Mouse (Mus musculus): ENCODE results near the gene Hsd17b1. TPM values are rescaled to one million over a fixed set of nuclear protein-coding genes. Genes with fewer than 3 reads are reported as not detected.

Hsd17b1 gene
- 0.12 TPM in 1 of 2 replicates, not detected in the other for polyA plus RNA-seq (2016; fragmentation: Nextera tagmentation; extraction: Ambion mirVana)

GRCm38 (mm10) chr11:101078121-101078520, at the start of gene Hsd17b1:
Gene Hsd17b1 (plus strand): TSS chr11:101078411.
- Histone ChIP-seq H3K27ac (replicated peaks) (no peak within 1 kb of the TSS), H3K36me3 (peaks cover 8% of the 10 kb centered on the region; the same call in 1 of the 2 replicates), H3K27me3 (ENCODE audit: low read depth, poor library complexity, severe bottlenecking) (peaks cover 62% of the 10 kb centered on the region), H3K4me3 (no peak within 1 kb of the TSS), H3K4me1 (peaks cover 19% of the 10 kb centered on the region), H3K9me3 (replicated peaks) (no peaks in the 10 kb centered on the region)
- DNase-seq (ENCODE audit: low spot score): no peak
- 72% methylated on average over 9 of the region's 9 CpGs for WGBS

GRCm38 (mm10) chr11:101029320-101029719, 48.9 kb upstream of the Hsd17b1 start:
- H3K36me3 ChIP-seq: peaks cover 92% of the 10 kb centered on the region
- WGBS: 95% methylated on average over 8 of the region's 8 CpGs

GRCm38 (mm10) chr11:101030136-101030807, 47.9 kb upstream of the Hsd17b1 start:
- WGBS: 91% methylated on average over 10 of the region's 10 CpGs
- no peak for DNase-seq (ENCODE audit: low spot score)
- H3K4me3 ChIP-seq: no peak overlapping the region

More at GRCm38 (mm10) chr11:101029320-101029719, 48.9 kb upstream of the Hsd17b1 start:
- Histone ChIP-seq H3K4me1 (no peaks in the 10 kb centered on the region), H3K9me3 (replicated peaks) (no peaks in the 10 kb centered on the region), H3K27me3 (ENCODE audit: low read depth, poor library complexity, severe bottlenecking) (no peaks in the 10 kb centered on the region), H3K4me3 (no peak overlapping the region), H3K27ac (replicated peaks) (no peak overlapping the region)
- DNase-seq (ENCODE audit: low spot score): no peak

GRCm38 (mm10) chr11:101030808-101031156, 47.4 kb upstream of the Hsd17b1 start:
- no peaks in the 10 kb centered on the region for H3K27me3 ChIP-seq (ENCODE audit: low read depth, poor library complexity, severe bottlenecking)
- H3K9me3 ChIP-seq (replicated peaks): no peaks in the 10 kb centered on the region
- H3K36me3 ChIP-seq: peaks cover 92% of the 10 kb centered on the region
- H3K27ac ChIP-seq (replicated peaks): no peak overlapping the region
- H3K4me1 ChIP-seq: no peaks in the 10 kb centered on the region
- no peak for DNase-seq (ENCODE audit: low spot score)
- 91% methylated on average over 4 of the region's 4 CpGs for WGBS
- H3K4me3 ChIP-seq: no peak overlapping the region

More at GRCm38 (mm10) chr11:101030136-101030807, 47.9 kb upstream of the Hsd17b1 start:
- Histone ChIP-seq H3K4me1 (no peaks in the 10 kb centered on the region), H3K9me3 (replicated peaks) (no peaks in the 10 kb centered on the region), H3K27ac (replicated peaks) (no peak overlapping the region), H3K36me3 (peaks cover 92% of the 10 kb centered on the region), H3K27me3 (ENCODE audit: low read depth, poor library complexity, severe bottlenecking) (no peaks in the 10 kb centered on the region)

- no peaks in the 10 kb centered on the region for H3K27me3 ChIP-seq (ENCODE audit: low read depth, poor library complexity, severe bottlenecking)
- peaks cover 91% of the 10 kb centered on the region for H3K36me3 ChIP-seq
- no peak overlapping the region for H3K4me3 ChIP-seq
- WGBS: 100% methylated on average over 1 of the region's 1 CpGs
- no peak overlapping the region for H3K27ac ChIP-seq (replicated peaks)
- DNase-seq (ENCODE audit: low spot score): no peak
- no peaks in the 10 kb centered on the region for H3K9me3 ChIP-seq (replicated peaks)
- no peaks in the 10 kb centered on the region for H3K4me1 ChIP-seq
Measured at GRCm38 (mm10) chr11:101031470-101031869, 46.7 kb upstream of the Hsd17b1 start.

GRCm38 (mm10) chr11:101033856-101034500, 44.2 kb upstream of the Hsd17b1 start:
- no peak for DNase-seq (ENCODE audit: low spot score)
- H3K27ac ChIP-seq (replicated peaks): no peak overlapping the region
- no peak overlapping the region for H3K4me3 ChIP-seq
- no peaks in the 10 kb centered on the region for H3K4me1 ChIP-seq
- H3K27me3 ChIP-seq (ENCODE audit: low read depth, poor library complexity, severe bottlenecking): no peaks in the 10 kb centered on the region
- H3K36me3 ChIP-seq: peaks cover 93% of the 10 kb centered on the region
- 93% methylated on average over 17 of the region's 17 CpGs for WGBS
- no peaks in the 10 kb centered on the region for H3K9me3 ChIP-seq (replicated peaks)

- H3K27ac ChIP-seq (replicated peaks): no peak overlapping the region
- H3K27me3 ChIP-seq (ENCODE audit: low read depth, poor library complexity, severe bottlenecking): no peaks in the 10 kb centered on the region
- H3K36me3 ChIP-seq: peaks cover 95% of the 10 kb centered on the region
- WGBS: 95% methylated on average over 8 of the region's 8 CpGs
- no peak for DNase-seq (ENCODE audit: low spot score)
- H3K4me1 ChIP-seq: no peaks in the 10 kb centered on the region
- no peaks in the 10 kb centered on the region for H3K9me3 ChIP-seq (replicated peaks)
- H3K4me3 ChIP-seq: no peak overlapping the region
Measured at GRCm38 (mm10) chr11:101034614-101035327, 43.4 kb upstream of the Hsd17b1 start.

- Histone ChIP-seq H3K9me3 (replicated peaks) (no peaks in the 10 kb centered on the region), H3K36me3 (peaks cover 95% of the 10 kb centered on the region), H3K4me1 (no peaks in the 10 kb centered on the region), H3K4me3 (no peak overlapping the region), H3K27me3 (ENCODE audit: low read depth, poor library complexity, severe bottlenecking) (no peaks in the 10 kb centered on the region), H3K27ac (replicated peaks) (no peak overlapping the region)
- DNase-seq (ENCODE audit: low spot score): no peak
- 91% methylated on average over 4 of the region's 4 CpGs for WGBS
Measured at GRCm38 (mm10) chr11:101035328-101035695, 42.9 kb upstream of the Hsd17b1 start.

GRCm38 (mm10) chr11:101037795-101038194, 40.4 kb upstream of the Hsd17b1 start:
- DNase-seq (ENCODE audit: low spot score): no peak
- 89% methylated on average over 10 of the region's 10 CpGs for WGBS
- Histone ChIP-seq H3K9me3 (replicated peaks) (no peaks in the 10 kb centered on the region), H3K4me1 (no peaks in the 10 kb centered on the region), H3K27ac (replicated peaks) (no peak overlapping the region), H3K36me3 (peaks cover 97% of the 10 kb centered on the region), H3K4me3 (no peak overlapping the region), H3K27me3 (ENCODE audit: low read depth, poor library complexity, severe bottlenecking) (no peaks in the 10 kb centered on the region)

- Histone ChIP-seq H3K36me3 (peaks cover 99% of the 10 kb centered on the region), H3K27me3 (ENCODE audit: low read depth, poor library complexity, severe bottlenecking) (no peaks in the 10 kb centered on the region), H3K27ac (replicated peaks) (no peak overlapping the region), H3K4me3 (no peak overlapping the region), H3K4me1 (no peaks in the 10 kb centered on the region), H3K9me3 (replicated peaks) (no peaks in the 10 kb centered on the region)
- WGBS: 91% methylated on average over 4 of the region's 4 CpGs
- no peak for DNase-seq (ENCODE audit: low spot score)
Measured at GRCm38 (mm10) chr11:101045826-101046225, 32.4 kb upstream of the Hsd17b1 start.

GRCm38 (mm10) chr11:101046440-101046839, 31.8 kb upstream of the Hsd17b1 start:
- Histone ChIP-seq H3K4me1 (no peaks in the 10 kb centered on the region), H3K36me3 (peaks cover 99% of the 10 kb centered on the region), H3K9me3 (replicated peaks) (no peaks in the 10 kb centered on the region), H3K27me3 (ENCODE audit: low read depth, poor library complexity, severe bottlenecking) (no peaks in the 10 kb centered on the region), H3K4me3 (no peak overlapping the region), H3K27ac (replicated peaks) (no peak overlapping the region)
- 72% methylated on average over 9 of the region's 9 CpGs for WGBS
- no peak for DNase-seq (ENCODE audit: low spot score)

GRCm38 (mm10) chr11:101047502-101047901, 30.7 kb upstream of the Hsd17b1 start:
- Histone ChIP-seq H3K4me1 (no peaks in the 10 kb centered on the region), H3K27me3 (ENCODE audit: low read depth, poor library complexity, severe bottlenecking) (no peaks in the 10 kb centered on the region), H3K9me3 (replicated peaks) (no peaks in the 10 kb centered on the region), H3K27ac (replicated peaks) (no peak overlapping the region), H3K36me3 (peaks cover 100% of the 10 kb centered on the region), H3K4me3 (no peak overlapping the region)
- DNase-seq (ENCODE audit: low spot score): no peak
- 87% methylated on average over 3 of the region's 3 CpGs for WGBS

- H3K4me1 ChIP-seq: no peaks in the 10 kb centered on the region
- H3K9me3 ChIP-seq (replicated peaks): no peaks in the 10 kb centered on the region
- H3K4me3 ChIP-seq: no peak overlapping the region
- H3K36me3 ChIP-seq: peaks cover 99% of the 10 kb centered on the region
- H3K27me3 ChIP-seq (ENCODE audit: low read depth, poor library complexity, severe bottlenecking): no peaks in the 10 kb centered on the region
- whole genome bisulfite sequencing: 93% methylated on average over 9 of the region's 9 CpGs
- 0 out of 2 replicates have a peak overlapping the region, but pooled peaks have one; percentile 28 for H3K27ac ChIP-seq (replicated peaks)
- DNase-seq (ENCODE audit: low spot score): no peak
Measured at GRCm38 (mm10) chr11:101050359-101050758, 27.9 kb upstream of the Hsd17b1 start.

Measured in midbrain, embryonic 10.5 days (tissue).